18 mouse cellular contexts compared by ENCODE assay signal in the genomic region with DNA sequence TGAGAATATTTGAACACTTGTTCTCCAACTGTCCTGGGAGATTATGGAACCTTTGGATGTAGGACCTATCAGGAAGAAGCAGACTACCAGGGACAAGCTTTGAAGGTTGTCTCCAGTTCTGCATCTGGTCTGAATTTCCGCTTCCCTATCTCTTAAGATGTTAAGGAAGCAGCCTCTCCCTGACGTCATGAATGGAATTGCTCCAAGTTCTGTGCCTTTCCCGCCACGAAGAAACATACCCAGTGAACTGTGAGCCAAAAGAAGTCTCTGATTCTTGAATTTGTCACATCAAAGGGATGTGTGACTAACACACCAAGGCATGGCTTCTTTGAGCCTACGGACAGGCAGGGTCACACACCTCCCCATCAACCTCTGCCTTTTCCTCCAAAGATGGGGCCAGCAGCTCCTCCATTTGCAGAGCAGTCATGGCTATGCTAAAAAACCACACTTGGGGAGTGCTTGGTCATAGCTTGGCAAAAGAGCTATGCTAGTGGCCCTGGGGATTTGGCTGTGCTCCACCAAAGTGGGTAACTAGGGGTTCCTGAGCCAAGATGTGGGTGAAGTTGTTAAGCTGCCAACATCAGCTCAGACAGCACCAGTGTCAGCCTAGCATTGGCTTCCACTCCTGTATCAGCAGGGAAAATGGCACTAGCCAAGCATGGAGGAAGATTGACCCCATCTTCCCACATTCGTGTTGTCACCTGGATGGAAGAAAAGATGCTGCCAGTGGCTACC.
DNase-seq lines count a peak whose midpoint lies in the region; ATAC-seq and TF ChIP-seq lines count a peak whose summit lies in the region.
"Had no signal": no experiment of that assay in that cellular context is flagged by ENCODE, and none has a peak within 500 bp of the region (broad histone marks: within the 10 kb centered on the region; RNA-seq: fewer than 3 reads in every experiment).

No protein-coding gene starts in this region.

- H3K9me3 ChIP-seq in forebrain, postnatal 0 days (ENCODE audit: low read length): no peaks in the 10 kb centered on the region
- no peaks in the 10 kb centered on the region for H3K9me3 ChIP-seq in forebrain, embryonic 13.5 days (replicated peaks)
- H3K9me3 ChIP-seq: embryonic facial prominence, embryonic 15.5 days; heart, embryonic 15.5 days; lung, embryonic 15.5 days; midbrain, embryonic 15.5 days had no signal

- peak; percentile 50 for DNase-seq in forebrain, postnatal 0 days
- DNase-seq in frontal cortex, postnatal 36 days (ENCODE audit: low spot score in 2 of 2): peak; percentile 71 to 82
- DNase-seq in left cerebral cortex, adult 11 months (ENCODE audit: low spot score): peak; percentile 23
- peak; percentile 57 to 63 for DNase-seq in right cerebral cortex, postnatal 10 days (ENCODE audit: low spot score in 2 of 2)
- DNase-seq in natural killer cell, adult 2 months (ENCODE audit: low spot score in 2 of 2): no peak
- DNase-seq in lung, adult 2 months: no peak
- DNase-seq in thymus, postnatal 10 days (ENCODE audit: low spot score in 2 of 2): no peak
- DNase-seq: cerebellum, adult 8-10 months; gastrocnemius, postnatal 10 days; kidney, adult 11 months; thymus, postnatal 36 days had no signal

- H3K4me1 ChIP-seq in forebrain, postnatal 0 days (ENCODE audit: insufficient read depth): no peaks in the 10 kb centered on the region
- no peaks in the 10 kb centered on the region for H3K4me1 ChIP-seq in forebrain, embryonic 13.5 days
- H3K4me1 ChIP-seq in lung, adult 2 months (ENCODE audit: control insufficient read depth, insufficient read depth, low read length): no peaks in the 10 kb centered on the region
- H3K4me1 ChIP-seq: embryonic facial prominence, embryonic 15.5 days; heart, embryonic 15.5 days; lung, embryonic 15.5 days; midbrain, embryonic 15.5 days had no signal

- no peak overlapping the region for H3K4me3 ChIP-seq in forebrain, postnatal 0 days (ENCODE audit: low read depth, low read length)
- H3K4me3 ChIP-seq in forebrain, embryonic 13.5 days: no peak overlapping the region
- no peak overlapping the region for H3K4me3 ChIP-seq in lung, adult 2 months (replicated peaks; ENCODE audit: extremely low read depth, low read depth, low read length)
- H3K4me3 ChIP-seq: embryonic facial prominence, embryonic 15.5 days; heart, embryonic 15.5 days; lung, embryonic 15.5 days; midbrain, embryonic 15.5 days had no signal

- H3K36me3 ChIP-seq in forebrain, postnatal 0 days (ENCODE audit: insufficient read depth): no peaks in the 10 kb centered on the region
- H3K36me3 ChIP-seq in forebrain, embryonic 13.5 days (ENCODE audit: poor library complexity, severe bottlenecking): no peaks in the 10 kb centered on the region
- H3K36me3 ChIP-seq: embryonic facial prominence, embryonic 15.5 days; heart, embryonic 15.5 days; lung, embryonic 15.5 days; midbrain, embryonic 15.5 days had no signal

- ATAC-seq in forebrain, postnatal 0 days: no peak; the same call in 1 of the 2 replicates
- no peak for ATAC-seq in forebrain, embryonic 13.5 days
- ATAC-seq: CD4-positive, CD25-positive, alpha-beta regulatory T cell, adult 4 months; midbrain, embryonic 15.5 days; Patski had no signal

- TF ChIP-seq POLR2A in lung, adult 2 months (IDR thresholded peaks at IDR 0.05; ENCODE audit: borderline replicate concordance, extremely low read depth, low read depth, low read length): no peak

- 53% methylated on average over 6 of the region's 6 CpGs for WGBS in forebrain, postnatal 0 days
- WGBS in forebrain, embryonic 13.5 days: 81% methylated on average over 6 of the region's 6 CpGs
- 59% methylated on average over 6 of the region's 6 CpGs for WGBS in lung, adult 2 months

- no peaks in the 10 kb centered on the region for H3K27me3 ChIP-seq in forebrain, postnatal 0 days (ENCODE audit: insufficient read depth, low read length)
- no peaks in the 10 kb centered on the region for H3K27me3 ChIP-seq in forebrain, embryonic 13.5 days
- H3K27me3 ChIP-seq: embryonic facial prominence, embryonic 15.5 days; heart, embryonic 15.5 days; lung, embryonic 15.5 days; midbrain, embryonic 15.5 days had no signal

- TF ChIP-seq CTCF in forebrain, postnatal 0 days (IDR thresholded peaks at IDR 0.05; ENCODE audit: low read depth): no peak
- TF ChIP-seq CTCF in lung, adult 2 months (IDR thresholded peaks at IDR 0.05; ENCODE audit: insufficient read depth, low read length): no peak

- no peak overlapping the region for H3K9ac ChIP-seq in forebrain, postnatal 0 days
- H3K9ac ChIP-seq in forebrain, embryonic 13.5 days: no peak overlapping the region
- H3K9ac ChIP-seq: embryonic facial prominence, embryonic 15.5 days; heart, embryonic 15.5 days; lung, embryonic 15.5 days; midbrain, embryonic 15.5 days had no signal

- no peak overlapping the region for H3K27ac ChIP-seq in forebrain, postnatal 0 days (ENCODE audit: low read depth, low read length)
- no peak overlapping the region for H3K27ac ChIP-seq in forebrain, embryonic 13.5 days
- H3K27ac ChIP-seq: embryonic facial prominence, embryonic 15.5 days; heart, embryonic 15.5 days; lung, embryonic 15.5 days; midbrain, embryonic 15.5 days had no signal

- H3K4me2 ChIP-seq in forebrain, postnatal 0 days (ENCODE audit: low read depth): no peak overlapping the region
- no peak overlapping the region for H3K4me2 ChIP-seq in forebrain, embryonic 13.5 days
- H3K4me2 ChIP-seq: embryonic facial prominence, embryonic 15.5 days; heart, embryonic 15.5 days; lung, embryonic 15.5 days; midbrain, embryonic 15.5 days had no signal

Comparison
In these comparisons a context has a peak if more than half of its experiments do, and no peak if none do; other contexts are left out.
1. DNase-seq: peak in forebrain, postnatal 0 days (single experiment), frontal cortex, postnatal 36 days (2 of 2), left cerebral cortex, adult 11 months (single experiment) and right cerebral cortex, postnatal 10 days (2 of 2); none in natural killer cell, adult 2 months (0 of 2), lung, adult 2 months (single experiment) and thymus, postnatal 10 days (0 of 2).